Mouse (Mus musculus) MEL (cell line): ENCODE data around the gene Gm5346.
"Not testable (repeated sequence)": the region's sequence is repeated elsewhere in the genome, so short reads cannot be mapped to it uniquely, and the experiment has no call there.

Source experiments
- GATA1 ChIP-seq: IDR thresholded peaks from 2 replicates; pipeline ENCODE4 v1.6.1; 2011; ENCODE audit warnings: low read depth, low read length, improper control_type of control experiment
- MEF2A ChIP-seq: IDR thresholded peaks from 2 replicates; pipeline ENCODE4 v1.6.1; 2014; ENCODE audit warnings: low read depth, mild to moderate bottlenecking, inconsistent platforms, low read length, improper control_type of control experiment; ENCODE audit not compliant: poor library complexity, insufficient replicate concordance, severe bottlenecking; ENCODE audit errors: extremely low read depth

DNA sequence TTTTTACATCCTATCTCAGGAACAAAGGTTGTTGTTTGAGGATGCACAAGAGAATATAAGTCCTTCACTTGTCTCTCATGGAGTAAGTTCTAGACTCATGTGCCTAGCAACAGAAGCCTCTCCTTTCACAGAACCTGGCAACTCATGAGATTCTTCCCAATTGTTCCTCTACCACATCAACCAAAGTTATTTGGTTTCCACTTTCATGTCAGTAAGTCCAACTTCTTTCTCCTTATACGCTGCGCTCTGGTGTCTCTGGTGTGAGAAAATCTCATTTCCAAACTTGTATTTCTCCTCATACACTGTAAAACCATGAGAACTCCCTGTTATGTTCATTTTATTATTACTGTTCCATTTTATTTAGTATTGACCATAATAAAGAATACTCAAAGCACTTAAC is 50.5 kb downstream of the Gm5346 start, which contains the start of gene Adam26a:
- not testable (repeated sequence) for TF ChIP-seq GATA1, MEF2A
